Mouse (Mus musculus): ENCODE results near the gene Acvr2b. TPM values are rescaled to one million over a fixed set of nuclear protein-coding genes. Genes with fewer than 3 reads are reported as not detected.

The Acvr2b gene
- 2.5 TPM for total RNA-seq (2023)

DNA sequence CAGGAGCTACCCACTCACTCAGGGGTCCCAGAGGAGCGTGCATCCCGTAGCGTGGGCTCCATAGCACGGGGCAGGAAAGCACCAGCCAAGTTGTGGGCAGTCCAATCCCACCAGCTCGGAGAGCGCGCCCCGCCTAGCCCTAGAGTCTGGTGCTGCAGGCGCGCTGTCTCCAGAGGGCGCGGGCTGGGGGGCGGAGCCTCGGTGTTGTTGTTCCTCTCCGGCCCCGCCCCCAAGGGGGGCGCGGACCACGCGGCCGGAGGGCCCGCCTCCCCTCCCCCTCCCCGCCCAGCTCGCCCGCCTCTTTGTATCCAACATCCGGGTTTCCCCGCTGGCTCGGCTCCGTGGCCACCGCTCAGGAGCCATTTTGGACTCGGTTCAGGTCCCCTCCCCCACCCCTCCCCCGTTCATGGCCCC lies at the start of gene Acvr2b:
TSS of gene Acvr2b (plus strand) at position 318 of the 414 bp plus-strand sequence.

GRCm38 (mm10) chr9:119357331-119358057 lies 44.4 kb upstream of the Acvr2b start, which contains the start of gene Xylb:
TSS of gene Xylb (plus strand) at chr9:119357381.

GRCm38 (mm10) chr9:119365284-119365683 lies 36.6 kb upstream of the Acvr2b start, which contains the start of gene Slc22a14:
TSS of gene Slc22a14 (minus strand) at chr9:119365553.

DNA sequence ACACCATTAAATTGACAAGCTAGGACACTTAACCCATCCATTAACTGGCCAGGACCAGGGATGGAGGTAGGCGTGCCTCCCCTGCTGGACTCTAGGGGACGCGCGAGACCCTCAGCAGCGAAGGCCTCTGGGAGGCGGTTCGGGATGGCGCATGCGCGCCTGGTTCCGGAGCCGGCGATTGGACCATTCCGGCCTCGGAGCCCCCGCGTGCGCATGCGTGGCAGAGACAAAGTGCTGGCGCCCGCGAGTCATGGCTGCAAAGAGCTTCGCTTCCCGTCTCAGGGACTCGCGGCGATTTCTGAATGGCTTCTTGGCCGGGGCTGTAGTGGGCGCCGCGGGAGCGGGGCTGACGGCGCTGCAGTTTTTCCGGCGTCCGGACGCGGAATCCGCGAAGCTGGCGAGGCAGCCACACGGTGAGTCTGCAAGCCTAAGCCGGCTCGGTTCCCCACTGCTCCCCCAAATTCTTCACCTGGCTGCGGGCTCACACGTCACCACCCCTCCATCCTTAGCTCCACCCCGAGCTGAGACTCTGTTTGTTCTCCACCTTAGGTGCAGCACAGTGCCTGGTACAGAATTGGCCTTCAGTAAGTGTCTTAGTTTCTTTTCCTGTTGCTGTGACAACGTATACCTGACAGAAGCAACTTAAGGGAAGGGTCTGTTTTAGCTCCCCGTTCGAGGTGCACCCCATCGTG lies 43.0 kb downstream of the Acvr2b start, which contains the start of gene Exog:
TSS of gene Exog (plus strand) at position 206 of the 692 bp plus-strand sequence.

Other genes starting within 250 kb of the Acvr2b start
- 0.47 TPM for gene Acaa1b, start 245.0 kb upstream of the Acvr2b start, total RNA-seq (2023)
- not detected for gene Gm47289, start 243.0 kb upstream of the Acvr2b start, total RNA-seq (2023)
- not detected for gene Slc22a13, start 193.0 kb upstream of the Acvr2b start, total RNA-seq (2023)
- gene Oxsr1, start 79.7 kb upstream of the Acvr2b start, total RNA-seq (2023): 43.8 TPM
- 55.5 TPM for gene Acaa1a, start 62.4 kb upstream of the Acvr2b start, total RNA-seq (2023)
- 41.9 TPM for gene Myd88, start 60.7 kb upstream of the Acvr2b start, total RNA-seq (2023)
- gene Xylb, start 44.7 kb upstream of the Acvr2b start, total RNA-seq (2023): 1.4 TPM
- gene Slc22a14, start 36.6 kb upstream of the Acvr2b start, total RNA-seq (2023): not detected
- gene Exog, start 42.8 kb downstream of the Acvr2b start, total RNA-seq (2023): 8.2 TPM
- 0.12 TPM for gene Scn5a, start 176.9 kb downstream of the Acvr2b start, total RNA-seq (2023)